Mouse (Mus musculus) hindbrain, embryonic 15.5 days (tissue): ENCODE results near the gene Mrpl50. TPM values are rescaled to one million over a fixed set of nuclear protein-coding genes. Genes with fewer than 3 reads are reported as not detected.

Experiments used
- polyA plus RNA-seq: library from polyadenylated mRNA; unstranded; fragments of >200 nt; fragmentation: Nextera tagmentation; extraction: Ambion mirVana; gene quantifications from 2 replicates; pipeline ENCODE4 v1.2.1, GENCODE M21; 2015

Mrpl50 gene
- polyA plus RNA-seq, 1 experiment from 2014 or later, result 72.9 TPM

Other genes with a start within 250 kb of the Mrpl50 start
- gene Acnat2, start 112.9 kb downstream of the Mrpl50 start, polyA plus RNA-seq, result not detected in 2 replicates
- gene Acnat1, start 47.2 kb downstream of the Mrpl50 start, polyA plus RNA-seq, result not detected in 2 replicates
- not detected in 2 replicates for gene Baat, start 14.5 kb downstream of the Mrpl50 start, polyA plus RNA-seq
- gene Zfp189, start 83 bp upstream of the Mrpl50 start, polyA plus RNA-seq, result 11.3 and 11.8 TPM in 2 replicates
- 0.43 and 0.47 TPM in 2 replicates for gene Aldob, start 28.5 kb upstream of the Mrpl50 start, polyA plus RNA-seq
- 118 and 128 TPM in 2 replicates for gene Tmem246, start 76.8 kb upstream of the Mrpl50 start, polyA plus RNA-seq
- gene Rnf20, start 110.9 kb upstream of the Mrpl50 start, polyA plus RNA-seq, result 49.2 and 49.8 TPM in 2 replicates
- 0.46 and 0.62 TPM in 2 replicates for gene Ppp3r2, start 160.9 kb upstream of the Mrpl50 start, polyA plus RNA-seq